Mouse (Mus musculus) limb, embryonic 14.5 days (tissue): ENCODE results near the gene Ugt1a5. TPM values are rescaled to one million over a fixed set of nuclear protein-coding genes. Genes with fewer than 3 reads are reported as not detected.

Source experiments
- ATAC-seq: fragments of 200-750 bp; cut with Nextera tagmentation; 2 replicates; pipeline ENCODE4 v1.8.0; 2017; ENCODE audit warnings: low read depth, moderate number of reproducible peaks, moderate TSS enrichment; ENCODE audit not compliant: low FRiP score
- DNase-seq: peaks from one replicate; pipeline ENCODE4 v3.0.0-alpha.2; 2015; ENCODE audit warnings: low spot score
- H3K27ac ChIP-seq: fragments of 300-500 bp; sonication (generic); replicated peaks from 2 replicates; pipeline ENCODE4 v1.5.1; 2014; ENCODE audit warnings: low read depth, mild to moderate bottlenecking, low read length, moderate library complexity, mixed read lengths
- H3K27me3 ChIP-seq: fragments of 300-500 bp; sonication (generic); 2 replicates; pipeline ENCODE4 v1.6.1; 2014; ENCODE audit warnings: low read length, mixed read lengths; ENCODE audit not compliant: control insufficient read depth, insufficient read depth
- H3K36me3 ChIP-seq: fragments of 300-500 bp; sonication (generic); 2 replicates; pipeline ENCODE4 v1.6.1; 2014; ENCODE audit warnings: mild to moderate bottlenecking, low read length, moderate library complexity, mixed read lengths; ENCODE audit not compliant: control insufficient read depth, insufficient read depth
- H3K4me1 ChIP-seq: fragments of 300-500 bp; sonication (generic); 2 replicates; pipeline ENCODE4 v1.6.1; 2014; ENCODE audit warnings: antibody characterized with exemption, low read length, mixed read lengths; ENCODE audit not compliant: control insufficient read depth, insufficient read depth
- H3K4me2 ChIP-seq: fragments of 300-500 bp; sonication (generic); replicated peaks from 2 replicates; pipeline ENCODE4 v1.6.1; 2014; ENCODE audit warnings: low read depth, mild to moderate bottlenecking, low read length, moderate library complexity; ENCODE audit not compliant: severe bottlenecking
- H3K4me3 ChIP-seq: fragments of 300-500 bp; sonication (generic); replicated peaks from 2 replicates; pipeline ENCODE4 v1.5.1; 2014; ENCODE audit warnings: low read length
- H3K9ac ChIP-seq: fragments of 300-500 bp; sonication (generic); 2 replicates; pipeline ENCODE4 v1.6.1; 2014; ENCODE audit warnings: mild to moderate bottlenecking, low read depth, low read length, moderate library complexity; ENCODE audit not compliant: severe bottlenecking
- H3K9me3 ChIP-seq: fragments of 300-500 bp; sonication (generic); 2 replicates; pipeline ENCODE4 v1.6.1; 2016; ENCODE audit warnings: low read length; ENCODE audit not compliant: control insufficient read depth
- POLR2A ChIP-seq: fragments of 200-500 bp; IDR thresholded peaks from 2 replicates; pipeline ENCODE4 v1.8.0; 2012; ENCODE audit warnings: inconsistent platforms, mild to moderate bottlenecking, moderate library complexity, borderline replicate concordance; ENCODE audit not compliant: insufficient read depth, insufficient read length; ENCODE audit errors: extremely low read depth
- WGBS: fragments of 180-500 bp; shearing (Covaris S2); extraction: QIAGEN DNeasy Blood & Tissue Kit; methylation state at CpG from one replicate; pipeline ENCODE4 v1.1.7; 2014; 5-methylcytosine and 5-hydroxymethylcytosine counted together
- polyA plus RNA-seq, 2 experiments: library from polyadenylated mRNA; depleted of rRNA in 1 of 2; stranded (reverse) in 1 of 2; unstranded in 1 of 2; fragments of >200 nt; fragmentation: Nextera tagmentation in 1 of 2; extraction: Ambion mirVana in 1 of 2; gene quantifications; 2 replicates each; pipeline versions ENCODE4 v1.2.1 to v1.2.3; 2012 to 2014

Ugt1a5 gene
- polyA plus RNA-seq, 2 experiments: 0.08 TPM; not detected in 1

GRCm38 (mm10) chr1:88230421-88230820 is 64.6 kb downstream of the Ugt1a5 start:
- Histone ChIP-seq H3K4me3 (no peak overlapping the region), H3K4me1 (no peaks in the 10 kb centered on the region), H3K9me3 (peaks cover 98% of the 10 kb centered on the region), H3K27me3 (no peaks in the 10 kb centered on the region), H3K27ac (no peak overlapping the region), H3K36me3 (no peaks in the 10 kb centered on the region), H3K4me2 (no peak overlapping the region), H3K9ac (no peak overlapping the region)
- WGBS: 72% methylated on average over 7 of the region's 7 CpGs
- DNase-seq (no peak), ATAC-seq (no peak)
- no peak for TF ChIP-seq POLR2A

GRCm38 (mm10) chr1:88230981-88231802 is 65.4 kb downstream of the Ugt1a5 start:
- Histone ChIP-seq H3K36me3 (no peaks in the 10 kb centered on the region), H3K4me1 (no peaks in the 10 kb centered on the region), H3K9me3 (peaks cover 97% of the 10 kb centered on the region), H3K27me3 (no peaks in the 10 kb centered on the region), H3K4me2 (no peak overlapping the region), H3K27ac (no peak overlapping the region), H3K4me3 (no peak overlapping the region), H3K9ac (no peak overlapping the region)
- ATAC-seq: no peak
- WGBS: 73% methylated on average over 6 of the region's 6 CpGs
- no peak for DNase-seq
- TF ChIP-seq POLR2A: no peak

DNA sequence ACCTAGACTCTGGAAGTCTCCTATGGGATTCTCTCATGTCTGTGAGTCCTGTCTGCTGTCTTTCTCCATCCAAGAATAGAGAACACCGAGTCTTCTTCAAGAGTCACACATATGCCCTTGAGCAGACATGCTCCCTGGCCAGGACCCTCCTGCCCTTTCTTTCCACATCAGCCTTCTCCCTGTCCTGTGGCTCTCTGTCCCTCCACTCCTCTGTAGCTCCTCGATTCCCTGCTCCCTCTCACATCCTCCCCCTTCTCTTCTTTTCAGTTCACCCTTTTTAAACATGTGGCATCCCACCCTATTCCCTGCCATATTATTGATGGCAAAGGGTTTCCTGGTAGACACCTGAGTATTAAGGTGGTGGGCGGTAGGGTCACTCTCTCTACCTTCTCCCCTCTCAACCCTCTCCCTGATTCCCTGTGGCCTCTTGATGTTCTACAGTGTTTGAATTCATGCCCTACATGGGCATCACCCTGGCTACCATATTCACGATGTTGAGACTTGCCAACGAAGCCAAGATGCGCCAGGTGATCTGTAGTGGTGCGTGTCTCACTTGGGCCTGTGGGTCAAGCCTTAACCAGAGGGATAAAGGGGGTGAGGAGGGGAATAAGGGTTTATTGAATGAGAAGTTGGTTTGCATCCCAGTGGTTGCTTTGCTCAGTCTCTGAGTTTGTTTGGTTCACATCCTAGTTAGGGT is 66.1 kb downstream of the Ugt1a5 start:
- no peak for TF ChIP-seq POLR2A
- H3K4me1 ChIP-seq: no peaks in the 10 kb centered on the region
- no peak for DNase-seq
- no peaks in the 10 kb centered on the region for H3K27me3 ChIP-seq
- no peak overlapping the region for H3K4me2 ChIP-seq
- 67% methylated on average over 7 of the region's 7 CpGs for whole genome bisulfite sequencing
- peaks cover 95% of the 10 kb centered on the region for H3K9me3 ChIP-seq
- H3K27ac ChIP-seq: no peak overlapping the region
- no peak overlapping the region for H3K9ac ChIP-seq
- ATAC-seq: no peak
- H3K4me3 ChIP-seq: no peak overlapping the region
- H3K36me3 ChIP-seq: no peaks in the 10 kb centered on the region

DNA sequence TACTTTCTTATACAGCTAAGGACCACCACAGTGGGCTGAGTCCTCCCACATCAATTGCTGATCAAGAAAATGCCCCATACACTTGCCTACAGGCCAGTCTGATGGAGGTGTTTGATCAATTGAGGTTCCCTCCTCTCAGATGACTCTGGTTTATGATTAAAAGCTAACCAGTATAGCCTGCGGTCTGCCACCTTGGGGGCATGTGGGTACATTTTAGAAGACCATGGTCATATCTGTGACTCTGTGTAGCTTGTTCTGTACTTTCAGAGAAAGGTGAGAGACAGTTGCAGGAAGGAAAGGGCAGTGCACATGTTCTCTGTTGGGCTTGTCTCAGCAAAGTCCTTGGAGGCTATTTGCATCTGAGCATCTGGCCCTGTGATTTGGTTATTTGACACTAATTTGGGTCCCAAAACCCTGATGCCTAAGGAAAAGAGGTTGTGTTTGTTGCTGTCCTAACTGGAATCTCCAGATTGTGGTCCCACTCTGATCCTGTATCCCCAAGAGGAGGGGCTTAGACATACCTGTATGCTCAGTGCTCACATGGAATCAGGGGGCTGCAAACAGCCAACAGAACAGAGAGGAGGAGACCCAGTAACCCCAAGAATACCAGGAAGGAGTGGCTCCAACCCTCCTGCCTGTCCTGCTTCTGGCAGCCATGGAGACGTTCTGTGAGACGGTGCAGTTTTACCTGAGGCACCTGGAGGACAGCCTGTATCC is 67.0 kb downstream of the Ugt1a5 start:
- no peak overlapping the region for H3K27ac ChIP-seq
- no peak overlapping the region for H3K4me2 ChIP-seq
- H3K4me1 ChIP-seq: no peaks in the 10 kb centered on the region
- DNase-seq (no peak), ATAC-seq (no peak)
- H3K36me3 ChIP-seq: no peaks in the 10 kb centered on the region
- TF ChIP-seq POLR2A: no peak
- no peak overlapping the region for H3K4me3 ChIP-seq
- peaks cover 96% of the 10 kb centered on the region for H3K9me3 ChIP-seq
- H3K27me3 ChIP-seq: no peaks in the 10 kb centered on the region
- 53% methylated on average over 3 of the region's 3 CpGs for WGBS
- no peak overlapping the region for H3K9ac ChIP-seq
